Mouse (Mus musculus): Measurements from ENCODE around the gene Olfr548-ps1.

The Olfr548-ps1 gene

DNA sequence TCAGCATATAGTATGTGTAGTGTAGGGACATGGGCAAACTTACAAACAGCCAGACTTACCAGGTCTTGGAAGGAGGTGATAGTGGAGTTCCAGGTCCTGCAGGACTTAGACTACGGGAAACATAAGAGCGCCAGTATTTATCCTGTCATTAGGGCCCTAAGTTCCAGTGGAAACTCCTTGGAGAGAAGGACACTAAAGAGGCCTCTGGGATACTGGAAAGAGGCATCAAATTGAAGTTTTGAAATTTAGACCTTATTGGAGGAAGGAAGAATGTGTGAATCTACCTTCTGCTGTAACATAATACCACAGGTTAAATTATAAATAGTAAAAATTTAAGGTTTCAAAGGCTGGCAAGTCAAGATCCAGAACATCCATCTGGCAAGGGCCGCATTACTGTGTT lies 51.1 kb downstream of the Olfr548-ps1 start, which contains the start of gene Olfr551:
Gene Olfr551 (minus strand): TSS at position 101 of the 400 bp plus-strand sequence.
- DNase-seq, result no peak

Data from thymus, postnatal 25 days (tissue).